Mouse (Mus musculus) ES-Bruce4 (cell line): ENCODE data around the gene Heatr5a. TPM values are rescaled to one million over a fixed set of nuclear protein-coding genes. Genes with fewer than 3 reads are reported as not detected.

ENCODE experiments used
- H3K27ac ChIP-seq: 2 replicates; pipeline ENCODE4 v1.5.1; 2012; ENCODE audit warnings: low read length, inconsistent platforms; ENCODE audit not compliant: insufficient read depth
- H3K27me3 ChIP-seq: 2 replicates; pipeline ENCODE4 v1.6.1; 2012; ENCODE audit warnings: mild to moderate bottlenecking, low read length, inconsistent platforms; ENCODE audit not compliant: control insufficient read depth, poor library complexity, insufficient read depth, severe bottlenecking
- H3K36me3 ChIP-seq: 2 replicates; pipeline ENCODE4 v1.6.1; 2012; ENCODE audit warnings: inconsistent platforms, mild to moderate bottlenecking, low read length, moderate library complexity; ENCODE audit not compliant: control insufficient read depth, poor library complexity, insufficient read depth, severe bottlenecking
- H3K4me1 ChIP-seq: one replicate; pipeline ENCODE4 v1.8.1; 2011; ENCODE audit warnings: low read length; ENCODE audit not compliant: control insufficient read depth, insufficient read depth
- H3K4me3 ChIP-seq: 2 replicates; pipeline ENCODE4 v1.5.1; 2011; ENCODE audit warnings: low read depth, mild to moderate bottlenecking, low read length
- H3K9ac ChIP-seq: 2 replicates; pipeline ENCODE4 v1.6.1; 2012; ENCODE audit warnings: low read depth, mild to moderate bottlenecking, inconsistent platforms; ENCODE audit not compliant: poor library complexity, severe bottlenecking
- H3K9me3 ChIP-seq: replicated peaks from 2 replicates; pipeline ENCODE4 v1.6.1; 2012; ENCODE audit warnings: mild to moderate bottlenecking, low read length, inconsistent platforms; ENCODE audit not compliant: control insufficient read depth, poor library complexity, insufficient read depth, severe bottlenecking
- CTCF ChIP-seq: IDR thresholded peaks from one replicate; pipeline ENCODE4 v1.8.1; 2011; ENCODE audit warnings: low read depth, low read length
- EP300 ChIP-seq: IDR thresholded peaks from 2 replicates; pipeline ENCODE4 v1.6.1; 2011; ENCODE audit warnings: low read depth, low read length; ENCODE audit not compliant: insufficient read depth
- POLR2A ChIP-seq: IDR thresholded peaks from one replicate; pipeline ENCODE4 v1.8.1; 2011; ENCODE audit warnings: low read length; ENCODE audit not compliant: insufficient read depth
- polyA plus RNA-seq: library from polyadenylated mRNA; stranded (reverse); fragments of >200 nt; gene quantifications from 2 replicates; pipeline ENCODE4 v1.2.4, GENCODE M21; 2011; ENCODE audit warnings: low read depth; ENCODE audit not compliant: missing spikeins, insufficient read depth, insufficient read length

Heatr5a gene
- polyA plus RNA-seq, 1 experiment: 36.3 TPM

DNA sequence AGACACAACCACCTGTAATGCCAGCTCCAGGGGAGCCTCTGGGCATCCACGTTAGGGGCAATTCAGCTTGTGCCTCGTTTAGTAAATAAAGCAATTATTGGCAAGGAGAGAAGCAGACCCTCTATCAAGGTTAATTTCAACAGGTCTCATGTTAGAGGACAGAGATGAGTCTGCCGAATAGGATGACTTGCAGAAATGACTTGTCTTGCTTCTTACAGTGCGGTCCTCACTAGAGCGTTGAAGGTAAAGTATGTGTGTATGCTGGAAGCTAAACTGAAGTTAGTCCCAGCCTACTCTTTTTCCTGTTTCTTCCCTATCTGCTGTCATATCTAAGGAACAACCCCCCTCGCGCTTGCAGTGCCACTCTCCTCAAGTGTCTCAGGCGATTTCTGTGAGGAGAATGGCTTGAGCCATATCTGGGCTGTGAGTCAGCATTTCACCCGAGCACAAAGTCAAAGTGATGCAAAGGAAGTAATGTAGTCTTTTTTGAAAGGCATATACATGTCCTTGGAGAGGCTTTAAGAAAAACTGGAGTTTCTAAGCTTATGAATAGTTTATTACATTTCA lies 27.3 kb upstream of the Heatr5a start:
- peaks cover 35% of the 10 kb centered on the region for H3K36me3 ChIP-seq
- no peak overlapping the region for H3K4me3 ChIP-seq
- no peaks in the 10 kb centered on the region for H3K9me3 ChIP-seq
- H3K27ac ChIP-seq: no peak overlapping the region
- H3K27me3 ChIP-seq: no peaks in the 10 kb centered on the region
- H3K9ac ChIP-seq: no peak overlapping the region
- TF ChIP-seq EP300 (no peak), CTCF (no peak), POLR2A (no peak)
- no peaks in the 10 kb centered on the region for H3K4me1 ChIP-seq

DNA sequence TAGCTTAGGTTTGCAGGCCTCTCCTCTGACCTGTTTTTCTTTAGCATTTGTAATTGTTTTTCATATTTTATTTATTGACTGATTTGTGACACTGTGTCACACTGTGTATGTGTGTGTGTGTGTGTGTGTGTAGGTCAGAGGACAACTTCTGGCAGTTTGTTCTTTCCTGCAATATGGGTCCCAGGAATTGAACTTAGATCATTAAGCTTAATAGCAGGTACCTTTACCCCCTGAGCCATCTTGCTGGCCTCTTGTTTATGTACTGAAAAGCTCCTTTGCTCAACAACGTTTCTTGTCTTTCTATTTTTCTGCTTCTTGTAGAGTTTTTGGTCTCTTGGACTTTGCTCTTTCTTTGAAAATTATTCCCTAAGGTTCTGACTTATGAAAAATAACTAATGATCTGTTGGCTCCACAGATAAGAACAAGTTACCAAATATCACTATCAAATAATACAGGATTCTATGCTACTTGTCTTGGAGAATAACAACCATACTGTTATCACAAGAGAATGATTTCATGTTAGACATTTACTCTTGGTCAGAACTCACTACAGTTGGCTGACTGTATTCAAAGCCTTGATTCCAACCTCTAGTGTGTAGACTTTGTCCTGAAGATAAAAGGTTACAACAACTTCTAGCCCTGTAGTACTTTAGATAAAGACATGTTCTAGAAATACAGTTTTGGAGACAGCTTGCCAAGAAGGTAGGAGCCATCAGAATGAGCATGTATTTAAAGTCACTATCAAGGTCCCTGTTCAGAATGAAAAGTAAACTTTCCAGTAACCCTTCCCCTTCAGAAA lies 24.8 kb upstream of the Heatr5a start:
- H3K36me3 ChIP-seq: peaks cover 35% of the 10 kb centered on the region

DNA sequence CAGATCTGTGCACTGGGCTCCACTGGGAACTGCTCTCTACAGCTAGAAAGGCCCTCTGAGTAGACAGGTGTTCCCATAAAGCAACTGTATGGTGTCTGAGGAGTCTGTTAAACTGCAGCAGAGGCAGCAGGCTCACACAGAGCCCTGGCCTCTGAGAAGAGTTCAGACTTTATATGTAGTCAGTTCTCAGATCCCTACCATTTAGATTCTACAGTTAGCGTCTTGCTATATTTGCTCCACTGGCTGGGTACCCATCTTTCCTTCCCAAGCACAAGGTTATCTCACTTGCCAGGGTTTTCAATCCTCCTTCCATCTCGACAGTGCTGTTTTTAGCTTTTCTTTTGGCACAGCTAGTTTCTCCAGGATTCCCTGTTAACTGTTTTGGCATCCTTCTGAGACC lies 19.5 kb upstream of the Heatr5a start:
- no peak overlapping the region for H3K4me3 ChIP-seq
- H3K4me1 ChIP-seq: no peaks in the 10 kb centered on the region
- TF ChIP-seq EP300 (no peak), POLR2A (no peak), CTCF (no peak)
- H3K27ac ChIP-seq: no peak overlapping the region
- 0 out of 2 replicates have a peak, but pooled peaks cover under 1% of the 10 kb centered on the region for H3K9me3 ChIP-seq
- no peak overlapping the region for H3K9ac ChIP-seq
- no peaks in the 10 kb centered on the region for H3K27me3 ChIP-seq
- H3K36me3 ChIP-seq: peaks cover 7% of the 10 kb centered on the region; the same call in 1 of the 2 replicates

More for the DNA sequence above, 24.8 kb upstream of the Heatr5a start:
- H3K27ac ChIP-seq: no peak overlapping the region
- H3K27me3 ChIP-seq: no peaks in the 10 kb centered on the region
- no peak for TF ChIP-seq POLR2A
- TF ChIP-seq CTCF: no peak
- TF ChIP-seq EP300: no peak
- no peak overlapping the region for H3K9ac ChIP-seq
- H3K4me1 ChIP-seq: no peaks in the 10 kb centered on the region
- no peaks in the 10 kb centered on the region for H3K9me3 ChIP-seq
- no peak overlapping the region for H3K4me3 ChIP-seq

DNA sequence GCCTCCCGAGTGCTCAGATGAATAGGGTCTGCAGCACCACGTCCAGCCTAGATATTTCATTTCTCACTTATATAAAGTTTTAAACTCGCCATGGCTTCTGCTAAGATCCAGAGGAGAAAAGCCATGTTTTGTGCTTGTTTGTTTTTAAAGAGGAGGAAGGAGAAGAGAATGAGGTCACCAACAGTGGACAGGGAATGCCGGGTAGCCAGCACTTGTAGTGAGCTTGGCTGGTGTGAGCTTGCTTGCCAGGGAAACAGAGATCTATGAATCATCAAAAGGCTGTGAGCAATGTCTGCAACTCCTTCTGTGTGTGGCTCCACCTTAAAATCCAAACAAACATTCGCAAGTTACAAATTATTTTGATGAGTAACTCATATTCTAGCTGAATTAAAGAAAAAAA lies 17.4 kb upstream of the Heatr5a start:
- H3K27ac ChIP-seq: no peak overlapping the region
- no peak for TF ChIP-seq CTCF
- TF ChIP-seq POLR2A: no peak
- TF ChIP-seq EP300: no peak
- H3K4me1 ChIP-seq: no peaks in the 10 kb centered on the region
- H3K27me3 ChIP-seq: no peaks in the 10 kb centered on the region
- H3K9me3 ChIP-seq: peaks cover 9% of the 10 kb centered on the region; the same call in 1 of the 2 replicates
- no peaks in the 10 kb centered on the region for H3K36me3 ChIP-seq
- H3K9ac ChIP-seq: no peak overlapping the region
- H3K4me3 ChIP-seq: no peak overlapping the region

DNA sequence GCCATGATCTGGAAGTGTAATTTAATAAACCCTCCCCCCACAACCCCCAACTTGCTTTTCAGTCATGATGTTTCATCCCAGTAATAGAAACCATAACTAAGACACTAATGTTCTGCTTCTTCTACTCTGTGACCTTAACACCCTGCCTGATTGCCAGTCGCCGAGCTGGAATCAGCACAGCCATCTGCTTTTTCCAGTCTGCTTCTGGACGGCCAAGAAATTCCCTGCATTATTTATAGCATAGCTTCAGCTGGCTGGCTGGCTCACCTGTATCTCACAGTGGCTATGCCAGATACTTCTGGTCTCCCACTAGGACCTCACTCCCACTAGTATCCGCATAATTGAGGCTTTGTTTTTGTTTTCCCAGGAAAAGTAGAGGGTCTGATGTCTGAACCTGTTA lies 14.7 kb upstream of the Heatr5a start:
- Histone ChIP-seq H3K4me1 (no peaks in the 10 kb centered on the region), H3K36me3 (no peaks in the 10 kb centered on the region), H3K9me3 (peaks cover 9% of the 10 kb centered on the region; the same call in 1 of the 2 replicates), H3K4me3 (no peak overlapping the region), H3K9ac (no peak overlapping the region), H3K27me3 (no peaks in the 10 kb centered on the region), H3K27ac (no peak overlapping the region)
- TF ChIP-seq POLR2A (no peak), EP300 (no peak), CTCF (no peak)
